Mouse (Mus musculus): ENCODE data around the gene Kcnd2. TPM values are rescaled to one million over a fixed set of nuclear protein-coding genes. Genes with fewer than 3 reads are reported as not detected.

Gene Kcnd2
- under 1 TPM in 1 of 2 experiments, not detected in 1; 0.06 TPM for polyA plus RNA-seq (2017; shearing (Covaris generic))

GRCm38 (mm10) chr6:21215491-21216191, at the start of gene Kcnd2:
Kcnd2 (plus strand) TSS chr6:21215503.

All from inflammation-experienced regulatory T-cells (primary cell).